Mouse (Mus musculus): Measurements from ENCODE around the gene Zfyve21. TPM values are rescaled to one million over a fixed set of nuclear protein-coding genes. Genes with fewer than 3 reads are reported as not detected.

Zfyve21 gene
- 43.8 and 46.4 TPM in 2 replicates for polyA plus RNA-seq (2015; fragmentation: Nextera tagmentation; extraction: Ambion mirVana)

- peak within 1 kb of the TSS; percentile 97 for H3K4me2 ChIP-seq
- H3K4me1 ChIP-seq (replicated peaks), result peaks cover 53% of the 10 kb centered on the region
- no peaks in the 10 kb centered on the region for H3K27me3 ChIP-seq
- H3K4me3 ChIP-seq, result peak within 1 kb of the TSS; percentile 92
- peak; percentile 100 for ATAC-seq (ENCODE audit: low FRiP score, low read depth)
- peak within 1 kb of the TSS; percentile 67 for H3K9ac ChIP-seq
- under 1% methylated on average over 85 of the region's 87 CpGs for WGBS
- H3K27ac ChIP-seq (replicated peaks), result peak within 1 kb of the TSS; percentile 86
- no peaks in the 10 kb centered on the region for H3K36me3 ChIP-seq
- no peaks in the 10 kb centered on the region for H3K9me3 ChIP-seq
Observed at GRCm38 (mm10) chr12:111813766-111814617, at the start of gene Zfyve21, which contains the start of gene Xrcc3. Gene Zfyve21 (plus strand): TSS chr12:111814170. Gene Xrcc3 (minus strand): TSS chr12:111813873.

DNA sequence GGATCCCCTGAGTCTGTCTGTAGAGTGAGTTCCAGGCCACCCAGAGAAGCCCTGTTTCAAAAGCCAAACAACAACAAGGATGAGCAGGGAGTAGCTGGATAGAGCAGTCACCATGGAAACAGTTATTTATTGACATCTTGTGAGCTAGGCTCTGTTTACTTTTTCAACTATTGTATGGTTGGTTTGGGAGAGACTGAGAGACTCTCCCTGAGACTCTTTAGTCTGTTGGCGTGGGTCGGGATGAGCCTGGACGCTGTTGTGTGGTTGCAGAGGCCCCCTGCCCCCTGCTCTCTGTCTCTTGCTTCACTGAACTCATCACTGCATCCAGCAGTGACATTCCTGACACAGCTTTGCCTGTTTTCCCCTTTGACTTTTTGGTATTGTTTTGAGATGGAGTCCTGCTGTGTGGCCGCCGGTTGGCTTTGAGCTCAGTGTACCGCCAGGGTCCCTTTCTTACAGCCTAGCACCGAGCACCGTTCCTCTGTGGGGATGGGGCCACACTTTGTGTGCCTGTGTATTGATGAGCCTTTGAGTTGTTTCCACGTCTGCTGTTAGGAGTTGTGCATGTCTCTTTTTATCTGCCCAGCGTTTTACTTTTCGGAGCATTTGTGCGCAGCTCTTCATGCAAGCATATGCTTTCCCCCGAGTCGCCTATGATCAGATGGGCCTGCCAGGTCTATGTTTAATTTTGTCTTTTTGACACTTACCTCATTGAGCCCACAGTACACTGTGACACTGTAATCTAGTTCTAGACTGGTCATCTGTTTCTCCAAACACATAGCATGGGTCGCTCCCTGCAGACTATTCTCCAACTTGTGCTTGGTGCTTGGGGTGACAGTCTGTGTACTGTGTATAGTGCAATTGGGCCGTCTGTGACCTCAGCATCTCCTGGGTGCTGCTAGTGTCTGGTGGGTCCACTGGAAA, 47.4 kb upstream of the Zfyve21 start:
- Histone ChIP-seq H3K4me1 (replicated peaks) (peaks cover 44% of the 10 kb centered on the region), H3K4me3 (no peak overlapping the region), H3K4me2 (0 out of 2 replicates have a peak overlapping the region, but pooled peaks have one; percentile 4), H3K27ac (replicated peaks) (peak overlapping the region; percentile 32), H3K36me3 (no peaks in the 10 kb centered on the region), H3K9me3 (no peaks in the 10 kb centered on the region), H3K27me3 (no peaks in the 10 kb centered on the region), H3K9ac (no peak overlapping the region)
- WGBS, result 15% methylated on average over 16 of the region's 16 CpGs
- ATAC-seq (ENCODE audit: low FRiP score, low read depth), result no peak

- Histone ChIP-seq H3K4me3 (no peak overlapping the region), H3K9ac (no peak overlapping the region), H3K27me3 (no peaks in the 10 kb centered on the region), H3K9me3 (no peaks in the 10 kb centered on the region), H3K4me1 (replicated peaks) (peaks cover 30% of the 10 kb centered on the region), H3K4me2 (no peak overlapping the region), H3K36me3 (peaks cover 13% of the 10 kb centered on the region), H3K27ac (replicated peaks) (no peak overlapping the region)
- ATAC-seq (ENCODE audit: low FRiP score, low read depth), result no peak
- WGBS, result 89% methylated on average over 10 of the region's 10 CpGs
Observed at GRCm38 (mm10) chr12:111768322-111768928, 45.5 kb upstream of the Zfyve21 start.

DNA sequence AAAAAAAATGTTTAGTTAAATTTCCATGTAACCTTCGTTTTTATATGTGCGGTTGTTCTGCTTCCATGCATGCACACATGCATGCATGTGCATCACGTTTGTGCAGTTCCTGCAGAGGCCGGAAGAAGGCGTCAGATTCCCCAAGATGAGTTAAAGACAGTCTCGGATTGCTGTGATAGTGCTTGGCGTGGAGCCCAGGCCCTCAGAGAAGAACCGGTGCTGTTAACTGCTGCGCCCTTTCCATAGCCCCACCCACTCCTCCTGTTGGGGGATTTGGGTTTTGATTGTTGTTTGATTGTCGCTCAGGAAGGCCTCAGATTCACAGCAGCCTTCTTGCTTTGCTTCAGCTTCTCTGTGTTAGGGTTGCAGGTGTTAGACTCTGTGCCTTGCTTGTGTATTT, 44.7 kb upstream of the Zfyve21 start:
- no peak overlapping the region for H3K4me2 ChIP-seq
- H3K4me1 ChIP-seq (replicated peaks), result peaks cover 30% of the 10 kb centered on the region
- peak overlapping the region; percentile 67 for H3K27ac ChIP-seq (replicated peaks)

DNA sequence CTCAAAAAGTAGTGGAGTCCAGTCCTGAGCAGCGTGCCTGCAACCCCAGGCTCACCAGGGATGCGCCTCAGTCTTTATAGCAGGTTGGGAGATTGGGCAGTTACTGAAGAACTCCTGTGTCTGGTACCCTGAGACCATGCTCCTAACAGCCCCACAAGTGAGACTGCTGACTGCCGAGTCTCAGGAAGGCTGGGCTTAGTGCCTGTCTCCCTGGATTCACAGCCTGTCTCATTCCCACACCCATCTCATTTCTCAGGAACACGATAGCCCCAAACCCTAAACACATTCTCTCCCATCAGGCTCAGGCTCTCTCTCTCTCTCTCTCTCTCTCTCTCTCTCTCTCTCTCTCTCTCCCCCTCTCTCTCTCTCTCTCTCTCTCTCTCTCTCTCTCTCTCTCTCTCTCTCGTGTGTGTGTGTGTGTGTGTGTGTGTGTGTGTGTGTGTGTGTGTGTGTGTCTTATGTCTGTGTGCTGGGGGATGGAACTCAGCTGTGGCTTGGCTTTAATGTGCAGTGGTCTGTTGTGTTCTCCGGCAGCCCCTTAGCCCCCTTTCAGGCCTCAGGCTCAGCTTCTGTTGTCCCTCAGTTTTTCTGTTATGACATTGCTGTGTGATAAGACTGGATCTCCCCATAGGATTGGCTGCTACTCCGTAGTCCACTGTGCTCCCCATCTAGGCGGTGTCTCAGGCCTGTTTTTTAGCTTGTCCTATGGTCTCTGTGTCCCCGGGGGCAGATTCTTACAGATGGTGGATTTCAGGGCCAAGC, 44.0 kb upstream of the Zfyve21 start:
- Histone ChIP-seq H3K27ac (replicated peaks) (peak overlapping the region; percentile 67), H3K9ac (no peak overlapping the region), H3K27me3 (no peaks in the 10 kb centered on the region), H3K4me1 (replicated peaks) (peaks cover 30% of the 10 kb centered on the region), H3K9me3 (no peaks in the 10 kb centered on the region), H3K4me3 (no peak overlapping the region), H3K4me2 (no peak overlapping the region), H3K36me3 (peaks cover 28% of the 10 kb centered on the region)
- 57% methylated on average over 8 of the region's 9 CpGs for WGBS
- no peak for ATAC-seq (ENCODE audit: low FRiP score, low read depth)

More for the DNA sequence above, 44.7 kb upstream of the Zfyve21 start:
- WGBS, result 34% methylated on average over 10 of the region's 10 CpGs
- no peak overlapping the region for H3K9ac ChIP-seq
- no peaks in the 10 kb centered on the region for H3K9me3 ChIP-seq
- no peaks in the 10 kb centered on the region for H3K27me3 ChIP-seq
- H3K4me3 ChIP-seq, result no peak overlapping the region
- H3K36me3 ChIP-seq, result peaks cover 21% of the 10 kb centered on the region
- no peak for ATAC-seq (ENCODE audit: low FRiP score, low read depth)

DNA sequence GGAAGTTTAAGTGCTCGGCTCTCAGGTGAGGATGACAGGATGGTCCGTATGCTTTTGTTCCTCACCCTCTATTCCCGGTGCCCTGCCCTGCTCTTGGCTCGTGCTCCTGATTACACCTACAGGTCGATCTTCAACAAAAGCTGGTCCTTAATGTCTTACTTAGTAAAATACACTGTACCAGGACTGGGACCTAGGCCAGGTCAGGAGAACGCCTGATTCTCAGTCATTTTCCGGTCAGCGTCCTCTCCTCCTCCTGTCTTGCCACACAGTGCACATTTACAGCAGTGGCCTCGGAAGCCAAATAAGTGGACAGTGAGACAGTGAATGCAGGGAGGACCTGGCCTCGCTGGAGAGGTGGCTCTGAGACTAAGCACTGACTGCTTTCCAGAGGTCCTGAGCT, 43.3 kb upstream of the Zfyve21 start:
- H3K36me3 ChIP-seq, result peaks cover 31% of the 10 kb centered on the region
- ATAC-seq (ENCODE audit: low FRiP score, low read depth), result no peak
- no peak overlapping the region for H3K4me2 ChIP-seq
- no peak overlapping the region for H3K9ac ChIP-seq
- H3K27ac ChIP-seq (replicated peaks), result 0 out of 2 replicates have a peak overlapping the region, but pooled peaks have one; percentile 11
- H3K27me3 ChIP-seq, result no peaks in the 10 kb centered on the region
- 87% methylated on average over 10 of the region's 10 CpGs for WGBS
- H3K4me1 ChIP-seq (replicated peaks), result peaks cover 27% of the 10 kb centered on the region
- H3K9me3 ChIP-seq, result no peaks in the 10 kb centered on the region
- H3K4me3 ChIP-seq, result no peak overlapping the region

GRCm38 (mm10) chr12:111774156-111774555, 39.8 kb upstream of the Zfyve21 start:
- H3K27ac ChIP-seq (replicated peaks), result no peak overlapping the region
- peaks cover 63% of the 10 kb centered on the region for H3K36me3 ChIP-seq
- peaks cover 7% of the 10 kb centered on the region for H3K4me1 ChIP-seq (replicated peaks)
- H3K27me3 ChIP-seq, result no peaks in the 10 kb centered on the region
- H3K4me3 ChIP-seq, result no peak overlapping the region
- H3K4me2 ChIP-seq, result no peak overlapping the region
- WGBS, result 92% methylated on average over 16 of the region's 16 CpGs
- no peak for ATAC-seq (ENCODE audit: low FRiP score, low read depth)
- H3K9me3 ChIP-seq, result no peaks in the 10 kb centered on the region
- no peak overlapping the region for H3K9ac ChIP-seq

DNA sequence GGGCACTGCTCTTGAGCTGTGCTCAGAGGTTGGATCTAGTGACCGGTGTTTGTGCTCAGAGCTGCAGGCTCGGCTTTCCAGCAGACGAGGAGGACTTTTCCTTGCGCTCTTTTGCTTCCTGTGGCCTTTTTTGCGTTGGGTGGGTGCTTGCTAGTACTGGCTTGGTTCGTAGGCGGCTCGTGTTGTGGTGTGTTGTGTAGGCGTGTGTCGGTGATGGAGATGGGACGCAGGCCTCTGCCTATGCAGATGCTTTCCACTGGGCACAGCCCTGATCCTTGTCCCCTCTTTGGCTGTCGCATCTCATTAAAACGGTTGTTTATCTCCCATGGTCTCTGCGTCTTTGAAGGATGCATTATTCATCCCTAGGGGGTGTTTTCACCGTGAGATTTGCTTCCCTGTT, 39.1 kb upstream of the Zfyve21 start:
- no peak overlapping the region for H3K4me2 ChIP-seq
- 65% methylated on average over 15 of the region's 15 CpGs for WGBS
- H3K27me3 ChIP-seq, result no peaks in the 10 kb centered on the region
- H3K4me3 ChIP-seq, result no peak overlapping the region
- H3K36me3 ChIP-seq, result peaks cover 70% of the 10 kb centered on the region
- no peak overlapping the region for H3K27ac ChIP-seq (replicated peaks)
- H3K4me1 ChIP-seq (replicated peaks), result peaks cover under 1% of the 10 kb centered on the region
- peak; percentile 36; the same call in 1 of the 2 replicates for ATAC-seq (ENCODE audit: low FRiP score, low read depth)
- no peaks in the 10 kb centered on the region for H3K9me3 ChIP-seq
- no peak overlapping the region for H3K9ac ChIP-seq

DNA sequence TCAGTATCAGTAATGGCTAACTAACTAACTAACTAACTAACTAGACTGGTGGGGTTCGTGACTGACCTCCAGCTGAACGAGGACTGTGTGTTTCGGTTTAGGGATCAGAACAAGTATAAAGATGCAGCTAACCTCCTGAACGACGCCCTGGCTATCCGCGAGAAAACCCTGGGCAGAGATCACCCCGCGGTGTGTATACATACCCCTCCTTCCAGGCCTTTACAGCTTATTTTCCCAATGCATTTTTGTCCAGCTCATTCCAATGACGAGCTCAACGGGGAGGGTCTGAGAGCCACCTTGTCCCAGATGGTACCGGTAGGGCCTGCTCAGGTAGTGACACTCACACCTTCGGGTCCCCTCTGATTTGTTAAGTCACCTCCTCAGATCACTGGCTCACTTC, 36.1 kb upstream of the Zfyve21 start:
- Histone ChIP-seq H3K27me3 (no peaks in the 10 kb centered on the region), H3K9me3 (no peaks in the 10 kb centered on the region), H3K27ac (replicated peaks) (no peak overlapping the region), H3K4me3 (no peak overlapping the region), H3K4me2 (no peak overlapping the region), H3K9ac (no peak overlapping the region), H3K4me1 (replicated peaks) (no peaks in the 10 kb centered on the region), H3K36me3 (peaks cover 89% of the 10 kb centered on the region)
- ATAC-seq (ENCODE audit: low FRiP score, low read depth), result no peak
- WGBS, result 92% methylated on average over 13 of the region's 13 CpGs

DNA sequence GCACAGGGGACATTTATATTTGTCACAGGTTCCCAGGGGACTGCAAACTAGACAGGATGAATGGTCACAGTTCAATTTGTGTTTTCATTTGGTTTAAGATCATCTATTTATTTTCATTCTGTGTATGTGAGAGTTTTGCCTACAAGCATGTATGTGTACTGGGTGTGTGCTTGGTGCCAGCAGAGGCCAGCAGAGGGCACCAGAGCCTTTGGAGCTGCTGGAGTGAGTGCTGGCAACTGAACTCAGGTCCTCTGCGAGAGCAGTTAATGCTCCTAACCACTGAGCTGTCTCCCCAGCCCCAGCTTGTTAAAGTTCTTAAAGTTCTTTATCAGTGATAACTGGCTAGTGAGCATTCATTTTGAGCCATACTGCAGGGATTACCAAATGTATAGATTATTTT, 34.4 kb upstream of the Zfyve21 start:
- no peak for ATAC-seq (ENCODE audit: low FRiP score, low read depth)
- H3K9me3 ChIP-seq, result no peaks in the 10 kb centered on the region
- no peaks in the 10 kb centered on the region for H3K4me1 ChIP-seq (replicated peaks)
- no peak overlapping the region for H3K4me2 ChIP-seq
- H3K36me3 ChIP-seq, result peaks cover 88% of the 10 kb centered on the region
- no peaks in the 10 kb centered on the region for H3K27me3 ChIP-seq
- H3K27ac ChIP-seq (replicated peaks), result no peak overlapping the region
- WGBS, result 100% methylated on average over 1 of the region's 1 CpGs
- H3K4me3 ChIP-seq, result no peak overlapping the region
- H3K9ac ChIP-seq, result no peak overlapping the region

GRCm38 (mm10) chr12:111785174-111785573, 28.8 kb upstream of the Zfyve21 start:
- Histone ChIP-seq H3K27ac (replicated peaks) (no peak overlapping the region), H3K4me2 (no peak overlapping the region), H3K27me3 (no peaks in the 10 kb centered on the region), H3K4me1 (replicated peaks) (no peaks in the 10 kb centered on the region), H3K36me3 (peaks cover 91% of the 10 kb centered on the region), H3K9me3 (no peaks in the 10 kb centered on the region), H3K9ac (no peak overlapping the region), H3K4me3 (no peak overlapping the region)
- no peak for ATAC-seq (ENCODE audit: low FRiP score, low read depth)
- WGBS, result 81% methylated on average over 15 of the region's 15 CpGs

Data from hindbrain, embryonic 15.5 days (tissue).